Mouse (Mus musculus): Measurements from ENCODE around the gene B230104I21Rik.

The B230104I21Rik gene

DNA sequence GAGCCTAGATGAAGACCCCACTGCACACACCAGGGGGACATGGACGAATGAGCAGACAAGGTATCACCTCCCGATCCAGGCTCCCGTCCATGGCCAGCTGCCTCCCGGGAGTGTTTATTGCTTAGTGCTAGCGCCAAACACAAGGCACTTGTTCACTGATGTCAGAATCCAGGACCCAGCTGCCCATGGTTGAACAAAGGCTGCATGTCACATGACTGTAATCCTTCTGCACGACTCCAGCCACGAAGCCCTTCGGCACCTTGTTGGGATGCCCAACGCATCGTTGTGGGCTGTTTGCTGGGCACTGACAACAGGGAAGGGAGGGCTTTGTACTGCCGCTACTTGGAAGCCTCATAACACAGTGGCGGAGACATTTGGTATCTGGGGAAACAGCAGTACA is at the start of gene B230104I21Rik:
Gene B230104I21Rik, plus strand, starts transcription at position 367 of the 400 bp plus-strand sequence.
- DNase-seq (ENCODE audit: low spot score): peak; percentile 11

DNA sequence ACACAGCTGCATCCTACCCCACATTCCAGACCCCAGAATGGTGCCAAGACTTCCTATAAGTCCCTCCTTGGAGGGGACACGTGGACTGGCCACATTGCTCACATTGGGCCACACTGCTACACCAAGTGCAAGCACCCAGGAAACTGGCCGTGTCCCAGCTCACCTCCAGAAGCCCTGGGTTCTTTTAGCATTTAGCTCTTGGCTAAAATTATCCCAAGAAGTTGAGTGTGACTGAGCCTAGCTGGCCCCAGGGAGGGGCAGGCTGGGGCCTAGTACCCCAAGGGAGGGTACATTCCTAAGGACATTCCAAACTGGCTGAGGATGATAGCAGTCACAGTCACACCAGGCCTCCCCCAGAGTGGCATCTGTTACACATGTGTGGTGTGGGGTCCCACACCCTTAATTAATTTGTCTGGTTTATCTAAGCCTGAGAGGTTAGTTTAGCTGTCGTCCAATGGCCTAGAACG is 42.2 kb upstream of the B230104I21Rik start:
- no peak for DNase-seq (ENCODE audit: low spot score)

DNA sequence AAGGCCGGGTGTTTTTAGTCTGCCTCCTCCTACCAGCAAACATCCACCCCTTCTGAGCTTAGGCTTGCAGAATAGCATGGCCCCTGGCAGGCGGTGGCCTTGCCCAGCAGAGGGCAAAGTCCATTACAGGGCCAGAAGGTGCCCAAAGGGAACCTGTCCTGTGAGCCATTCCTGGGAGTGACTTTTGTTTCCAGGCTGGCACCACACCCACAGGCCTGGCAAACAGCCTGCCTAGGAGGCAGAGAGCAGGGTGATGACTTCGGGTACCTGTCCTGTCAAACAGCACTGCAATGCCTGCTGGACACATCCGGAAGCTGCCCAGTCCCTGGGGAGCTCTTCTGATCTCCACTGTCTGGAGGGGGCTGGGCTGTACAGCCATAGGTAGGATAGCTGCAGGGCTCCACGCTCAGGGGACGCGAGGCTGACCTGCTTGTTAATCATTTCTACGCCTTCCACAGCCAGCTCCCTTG is 41.6 kb upstream of the B230104I21Rik start:
- DNase-seq (ENCODE audit: low spot score): no peak

DNA sequence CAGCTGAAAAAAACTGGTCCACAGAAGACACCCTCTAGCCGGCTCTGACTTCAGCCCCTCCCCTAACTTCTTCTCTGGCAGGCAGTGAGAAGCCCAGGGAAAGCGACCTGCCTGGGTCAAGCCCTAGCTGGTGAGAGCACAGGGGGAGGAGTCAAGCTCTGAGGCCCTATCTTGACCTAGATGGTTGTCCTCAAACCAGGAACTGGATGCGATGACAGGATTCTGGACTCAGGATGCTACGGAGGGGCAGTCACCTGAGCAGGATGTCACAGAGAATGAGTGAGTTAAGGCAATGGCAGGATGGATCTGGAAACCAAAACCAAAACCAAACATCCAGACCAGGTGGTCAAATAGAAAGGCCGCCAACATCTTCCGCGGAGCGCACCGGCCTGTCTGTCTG is 38.2 kb upstream of the B230104I21Rik start:
- DNase-seq (ENCODE audit: low spot score): no peak

DNA sequence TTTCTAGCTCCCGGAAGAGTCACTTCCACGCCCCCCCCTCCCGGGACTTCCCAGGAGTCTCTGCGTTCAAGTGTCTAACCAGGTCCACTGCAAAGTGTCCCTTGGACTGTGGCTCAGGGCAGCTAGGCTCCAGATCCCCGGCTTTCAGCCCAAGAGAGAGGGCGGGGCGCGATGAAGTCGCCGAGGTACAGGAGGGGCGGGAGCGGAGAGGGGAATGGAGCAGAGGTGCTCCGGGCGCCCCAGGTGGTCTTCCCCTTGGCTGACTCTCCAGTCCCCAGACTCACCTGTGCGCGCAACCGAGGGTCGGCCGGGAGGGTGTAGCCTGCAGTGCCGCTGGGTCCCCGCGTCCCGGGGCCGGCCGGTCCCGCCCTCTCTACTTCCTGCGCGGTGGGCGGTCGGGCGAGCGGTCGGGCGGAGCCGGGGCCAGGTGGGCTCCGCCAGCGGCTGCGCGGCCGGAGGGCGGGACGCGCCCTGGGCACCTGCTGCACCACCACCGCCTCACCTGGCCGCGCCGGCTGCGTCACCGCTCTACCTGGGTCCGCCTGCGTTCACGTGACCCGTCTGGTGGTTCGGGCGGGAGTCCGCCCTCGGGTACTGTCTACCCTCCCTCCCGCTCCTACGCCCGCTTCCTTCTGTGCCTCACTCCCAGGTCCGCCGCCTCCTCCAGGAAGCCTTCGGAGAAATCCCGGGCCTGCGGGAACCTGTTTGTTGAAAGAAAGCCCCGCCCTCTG is 36.2 kb upstream of the B230104I21Rik start:
- no peak for DNase-seq (ENCODE audit: low spot score)

DNA sequence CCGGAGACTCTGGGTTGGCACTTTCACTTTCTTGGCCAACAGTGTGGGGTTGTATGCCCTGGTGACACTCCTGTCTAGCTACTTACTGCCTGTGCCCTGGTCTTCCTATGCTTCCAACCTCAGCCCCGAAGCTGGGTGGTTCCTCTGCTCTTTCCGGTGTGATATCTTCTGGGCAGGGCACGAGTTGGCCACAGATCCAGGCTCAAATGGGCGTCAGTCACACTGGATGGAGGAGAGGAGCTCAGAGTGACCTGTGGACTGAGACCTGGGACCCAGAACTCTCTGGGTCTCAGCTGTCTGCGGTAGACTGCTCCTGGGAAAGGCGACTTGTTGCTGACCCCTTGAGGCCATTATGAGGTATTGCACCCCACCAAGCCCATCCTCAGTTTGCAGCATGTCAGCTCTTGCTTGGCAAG is 34.5 kb upstream of the B230104I21Rik start, which contains the start of gene Arhgef16:
Gene Arhgef16, minus strand, starts transcription at position 211 of the 416 bp plus-strand sequence.
- no peak for DNase-seq (ENCODE audit: low spot score)

DNA sequence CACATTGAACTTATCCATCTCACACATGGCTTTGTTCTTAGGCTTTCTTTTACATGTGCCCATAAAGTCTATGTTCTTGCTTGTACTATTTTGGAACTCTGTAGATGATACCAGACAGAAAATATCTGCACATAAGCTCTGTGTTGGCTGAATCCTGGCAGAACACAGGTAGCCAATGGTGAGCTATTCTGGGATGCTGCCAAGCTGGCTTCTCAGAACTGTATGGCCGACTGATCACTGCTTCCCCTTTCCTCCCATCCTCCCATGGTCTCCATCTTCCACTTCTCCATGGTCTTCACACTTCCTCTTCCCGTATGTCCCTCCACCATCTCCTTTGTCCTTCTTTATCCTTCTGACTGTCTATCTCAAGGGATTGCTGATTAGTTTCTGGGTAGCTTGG is 26.8 kb upstream of the B230104I21Rik start:
- no peak for DNase-seq (ENCODE audit: low spot score)

DNA sequence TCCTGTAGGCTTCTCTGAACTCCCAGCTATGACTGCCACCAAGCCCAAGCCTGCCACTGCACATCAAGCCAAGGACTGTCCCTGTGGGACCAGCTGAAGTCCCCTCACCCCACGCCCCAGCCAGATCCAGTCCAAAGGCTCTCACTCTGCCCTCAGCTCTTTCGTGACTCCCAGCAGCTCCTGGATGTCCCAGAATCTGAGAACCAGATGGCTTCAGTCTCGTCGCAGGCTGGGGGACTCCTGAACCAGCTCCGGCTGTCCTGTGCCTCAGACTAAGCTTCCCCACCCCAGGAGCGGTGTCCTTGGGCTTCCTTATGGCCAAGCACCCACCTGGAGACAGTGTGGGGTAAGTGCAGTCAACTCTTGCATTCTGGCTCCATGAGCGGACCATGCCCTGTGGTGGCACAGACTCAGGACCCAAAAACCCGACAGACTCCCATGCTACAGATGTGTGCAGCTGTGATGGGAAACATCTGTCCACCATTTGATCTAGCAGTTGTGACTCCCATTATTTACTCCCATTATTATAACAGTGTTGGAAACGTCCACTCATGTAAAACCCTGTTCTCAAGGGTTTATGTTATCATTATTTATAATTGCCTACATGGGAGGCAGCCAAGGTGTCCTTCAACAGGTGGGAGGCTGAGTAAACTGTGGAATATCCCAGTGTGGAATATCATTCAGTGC is 25.2 kb upstream of the B230104I21Rik start:
- no peak for DNase-seq (ENCODE audit: low spot score)

DNA sequence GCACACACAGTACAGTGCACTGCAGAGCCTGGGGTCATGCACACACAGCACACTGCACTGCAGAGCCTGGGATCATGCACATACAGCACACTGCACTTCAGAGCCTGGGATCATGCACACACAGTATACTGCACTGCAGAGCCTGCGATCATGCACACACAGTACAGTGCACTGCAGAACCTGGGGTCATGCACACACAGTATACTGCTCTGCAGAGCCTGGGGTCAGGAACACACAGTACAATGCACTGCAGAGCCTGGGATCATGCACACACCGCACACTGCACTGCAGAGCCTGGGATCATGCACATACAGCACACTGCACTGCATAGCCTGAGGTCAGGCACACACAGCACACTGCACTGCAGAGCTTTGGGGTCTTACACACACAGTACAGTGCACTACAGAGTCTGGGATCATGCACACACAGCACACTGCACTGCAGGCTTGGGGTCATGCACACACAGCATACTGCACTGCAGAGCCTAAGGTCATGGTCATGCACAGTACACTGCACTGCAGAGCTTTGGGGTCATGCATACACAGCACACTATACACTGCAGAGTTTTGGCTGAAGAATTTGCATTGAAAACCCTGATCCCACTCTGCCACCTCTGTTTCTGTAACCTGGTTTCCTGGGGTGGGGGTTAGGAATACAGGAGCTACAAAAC is 23.6 kb upstream of the B230104I21Rik start:
- no peak for DNase-seq (ENCODE audit: low spot score)

DNA sequence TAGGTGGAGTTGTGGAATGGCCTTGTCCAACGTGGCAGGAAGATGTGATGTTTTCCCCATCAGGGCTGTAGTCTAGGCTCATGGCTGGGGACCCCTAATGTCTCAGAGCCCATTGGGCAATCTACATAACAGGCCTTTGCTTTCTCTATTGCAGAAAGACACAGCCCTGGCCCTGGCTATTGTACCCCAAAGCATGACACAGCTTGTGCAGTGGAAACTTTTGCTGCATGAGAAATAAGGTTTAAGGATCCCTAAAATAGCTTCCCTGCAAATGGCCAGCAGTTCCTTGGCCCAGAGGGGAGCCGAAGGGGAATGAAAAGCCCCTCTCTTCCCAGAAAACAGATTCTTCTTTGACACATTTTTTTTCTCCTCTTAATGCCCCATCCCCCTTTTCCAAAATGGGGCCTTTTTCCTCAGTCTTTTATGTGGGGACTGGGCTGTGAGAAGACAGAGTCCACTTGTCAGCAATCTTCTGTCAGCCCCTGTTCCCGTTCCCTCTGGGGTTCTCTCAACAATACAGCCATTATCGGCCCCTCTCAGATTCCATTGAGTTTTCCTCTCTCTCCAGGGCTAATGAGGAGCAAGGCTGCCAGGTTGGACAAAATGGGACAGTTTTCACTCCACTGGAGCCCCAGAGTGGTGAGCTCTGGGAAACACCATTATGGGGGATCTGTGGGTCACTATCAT is 22.8 kb upstream of the B230104I21Rik start:
- DNase-seq (ENCODE audit: low spot score): no peak

DNA sequence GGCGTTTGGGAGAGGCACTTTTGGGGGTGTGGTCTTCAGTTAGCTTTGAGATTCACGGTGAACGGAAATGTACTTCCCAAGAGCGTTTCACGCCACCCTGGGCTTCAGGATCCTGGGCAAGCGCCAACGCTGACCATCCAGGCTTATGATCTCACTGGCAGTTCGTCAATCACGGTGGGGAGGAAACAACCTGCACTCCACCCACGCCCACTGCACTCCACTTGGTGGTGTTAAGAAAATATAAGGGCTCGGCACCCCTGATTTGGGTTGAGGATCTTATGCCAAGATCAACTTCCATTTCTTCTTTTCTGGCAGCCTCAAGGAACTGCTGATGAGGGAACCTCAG is 22.3 kb upstream of the B230104I21Rik start:
- DNase-seq (ENCODE audit: low spot score): no peak

DNA sequence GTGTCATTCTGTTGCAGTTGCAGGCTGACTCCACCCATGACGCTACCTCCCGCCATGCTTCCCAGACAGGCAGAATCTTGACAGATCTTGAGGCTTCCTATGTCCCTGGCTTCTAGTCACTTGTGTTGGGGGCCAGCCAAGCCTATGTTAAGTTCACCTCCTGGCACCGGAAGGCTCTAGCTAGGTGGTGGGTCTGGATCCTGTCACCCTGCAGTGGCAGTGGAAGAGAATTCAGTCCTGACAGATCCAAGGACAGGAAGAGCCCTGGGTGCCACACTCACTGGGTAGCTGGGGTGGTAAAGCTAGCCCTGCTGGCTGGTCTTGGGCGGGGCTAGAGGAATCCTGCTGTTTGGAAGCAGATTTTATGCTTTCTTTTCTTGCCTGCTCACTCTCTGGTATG is 10.5 kb upstream of the B230104I21Rik start:
- no peak for DNase-seq (ENCODE audit: low spot score)

DNA sequence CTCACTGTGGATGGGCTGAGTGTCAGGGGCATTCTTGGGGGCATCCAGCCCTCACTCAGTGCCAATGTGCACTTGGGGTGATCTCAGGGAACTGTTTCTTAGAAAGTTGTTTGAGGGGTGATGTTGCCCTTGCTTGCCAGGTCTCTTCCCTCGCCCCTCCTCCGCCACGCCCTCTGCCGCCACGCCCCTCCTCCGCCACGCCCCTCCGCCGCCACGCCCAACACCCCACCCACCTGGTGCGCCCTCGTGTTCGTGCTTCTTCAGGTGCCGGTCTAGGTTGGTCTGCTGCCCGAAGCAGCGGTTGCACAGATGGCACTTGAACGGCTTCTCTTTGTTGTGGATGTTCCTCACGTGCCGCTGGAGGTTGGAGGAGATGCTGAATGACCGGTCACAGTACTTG is 7.5 kb upstream of the B230104I21Rik start:
- DNase-seq (ENCODE audit: low spot score): no peak

DNA sequence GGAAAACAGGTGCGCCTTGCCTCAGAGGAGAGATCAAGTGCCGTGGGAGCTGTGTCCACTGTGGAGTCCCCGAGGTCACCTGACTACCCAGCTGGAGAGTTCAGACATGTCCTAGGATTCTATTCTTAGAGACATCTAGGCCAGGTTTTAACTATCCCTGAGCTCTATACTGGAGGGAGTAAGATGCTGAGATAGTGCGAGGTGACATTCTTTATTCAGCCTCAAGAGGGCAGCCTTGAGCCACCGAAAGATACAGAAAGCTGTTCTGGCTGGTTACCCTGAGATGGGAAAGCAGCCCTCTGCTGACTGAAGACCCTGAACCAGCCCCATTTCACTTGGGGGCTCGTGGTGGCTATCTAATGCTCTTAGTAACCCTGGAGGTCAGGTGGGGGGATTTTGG is 7.1 kb upstream of the B230104I21Rik start:
- DNase-seq (ENCODE audit: low spot score): peak; percentile 85

DNA sequence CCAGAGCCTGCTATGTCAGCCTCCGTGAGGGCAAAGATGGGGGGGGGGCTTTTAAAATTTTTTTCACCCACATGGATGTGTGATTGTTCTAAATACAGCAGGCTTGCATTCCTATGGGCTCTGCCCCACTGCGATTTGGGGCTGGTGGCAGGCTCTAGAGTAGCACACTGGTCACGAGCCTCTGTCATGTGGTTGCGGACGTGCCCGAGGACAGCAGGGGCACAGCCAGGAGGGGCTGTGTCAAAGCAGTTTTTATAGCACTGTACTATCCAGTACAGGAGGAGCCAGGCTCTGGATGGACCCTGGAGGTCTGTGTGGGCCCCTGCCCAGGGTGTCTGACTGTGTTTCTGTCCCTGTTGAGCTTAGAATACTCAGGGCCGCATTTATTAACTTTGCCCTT is 5.9 kb upstream of the B230104I21Rik start:
- DNase-seq (ENCODE audit: low spot score): no peak

DNA sequence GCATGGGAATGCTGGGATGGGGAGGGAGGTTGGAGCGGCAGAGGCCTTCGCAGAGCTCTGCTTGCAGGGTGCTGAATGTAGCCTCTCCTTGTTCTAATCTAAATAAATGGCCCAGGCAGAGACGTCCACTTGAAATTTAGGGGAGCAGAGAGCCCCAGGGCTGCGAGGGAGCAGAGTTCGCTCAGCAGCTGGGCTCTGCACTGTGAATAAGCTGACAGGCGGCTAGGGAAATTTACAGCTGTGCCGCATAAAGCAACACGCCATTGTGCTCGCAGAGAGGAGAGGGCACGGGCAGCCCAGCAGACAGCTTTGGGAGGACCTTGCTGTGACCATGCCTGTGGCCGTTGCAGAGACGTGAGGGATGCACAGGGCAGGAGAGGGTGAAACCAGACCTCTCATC is 4.7 kb upstream of the B230104I21Rik start:
- DNase-seq (ENCODE audit: low spot score): no peak

DNA sequence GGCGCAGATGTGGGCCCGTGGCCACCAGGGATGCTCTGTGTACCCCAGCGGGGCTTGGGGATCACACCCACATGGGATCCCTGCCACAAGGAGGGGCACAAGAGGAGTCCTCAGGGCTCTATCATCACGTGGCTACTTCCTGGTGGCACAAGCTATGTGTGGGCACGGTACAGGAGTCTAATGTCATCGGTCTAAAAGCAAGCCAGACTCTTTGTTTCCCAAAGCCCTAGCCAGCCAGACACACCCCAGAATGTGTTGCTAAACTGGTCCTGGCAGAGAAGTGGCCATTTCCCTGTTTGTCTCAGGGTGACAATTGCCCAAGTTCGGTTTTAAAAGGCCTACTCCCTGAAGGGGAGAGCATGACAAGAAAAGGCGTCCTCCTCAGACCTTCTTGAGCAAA is 2.6 kb upstream of the B230104I21Rik start:
- DNase-seq (ENCODE audit: low spot score): no peak

DNA sequence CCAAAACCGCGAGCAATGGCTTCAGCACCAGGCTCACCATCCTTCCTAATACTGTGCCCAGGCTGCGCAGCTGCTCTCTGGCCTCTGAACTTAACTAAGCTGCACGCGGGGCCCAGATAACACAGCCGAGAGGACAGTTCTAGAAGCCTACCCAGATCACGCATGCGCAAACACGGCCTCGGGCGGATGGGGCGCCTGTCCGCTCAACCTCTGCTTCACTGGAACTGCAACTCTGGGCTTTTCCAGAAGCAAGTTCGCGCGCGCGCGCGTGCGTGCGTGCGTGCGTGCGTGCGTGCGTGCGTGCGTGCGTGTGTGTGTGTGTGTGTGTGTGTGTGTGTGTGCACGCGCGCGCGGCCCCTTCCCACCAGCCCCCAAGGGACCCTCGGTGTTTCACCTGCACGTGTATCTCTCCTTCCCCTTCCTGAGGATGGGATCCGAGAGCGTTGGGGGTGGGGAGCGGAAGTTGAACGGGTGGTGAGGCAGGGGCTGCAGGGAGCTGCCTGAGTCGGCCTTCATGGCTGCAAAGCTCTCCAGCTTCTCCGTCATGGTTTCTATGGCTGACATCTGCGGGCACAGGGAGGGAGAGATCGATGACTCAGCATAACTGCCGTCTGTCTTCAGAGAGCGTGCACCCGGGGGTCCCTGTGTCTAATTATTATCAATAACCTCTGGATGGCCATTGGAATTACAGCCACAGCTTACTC is 1.1 kb upstream of the B230104I21Rik start:
- DNase-seq (ENCODE audit: low spot score): no peak

DNA sequence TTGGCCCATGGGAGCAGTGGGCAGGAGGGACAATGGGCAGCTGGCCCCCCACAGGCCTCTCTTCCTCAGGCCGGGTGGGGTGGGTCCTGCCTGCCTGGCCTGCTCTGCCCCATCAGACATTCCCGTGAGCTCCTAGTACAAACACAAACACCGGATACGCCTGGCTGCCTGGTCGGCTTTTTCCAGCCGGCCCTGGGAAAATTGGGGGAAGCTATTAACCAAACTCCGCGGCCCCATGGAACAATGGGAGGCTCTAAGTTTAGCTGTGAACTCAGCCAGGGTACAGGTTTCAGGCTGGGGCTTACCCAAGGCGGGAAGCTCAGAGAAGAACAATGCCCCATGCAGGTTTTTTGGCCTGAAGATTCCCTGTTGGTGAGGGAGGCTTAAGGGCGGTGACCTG is 723 bp downstream of the B230104I21Rik start:
- no peak for DNase-seq (ENCODE audit: low spot score)

DNA sequence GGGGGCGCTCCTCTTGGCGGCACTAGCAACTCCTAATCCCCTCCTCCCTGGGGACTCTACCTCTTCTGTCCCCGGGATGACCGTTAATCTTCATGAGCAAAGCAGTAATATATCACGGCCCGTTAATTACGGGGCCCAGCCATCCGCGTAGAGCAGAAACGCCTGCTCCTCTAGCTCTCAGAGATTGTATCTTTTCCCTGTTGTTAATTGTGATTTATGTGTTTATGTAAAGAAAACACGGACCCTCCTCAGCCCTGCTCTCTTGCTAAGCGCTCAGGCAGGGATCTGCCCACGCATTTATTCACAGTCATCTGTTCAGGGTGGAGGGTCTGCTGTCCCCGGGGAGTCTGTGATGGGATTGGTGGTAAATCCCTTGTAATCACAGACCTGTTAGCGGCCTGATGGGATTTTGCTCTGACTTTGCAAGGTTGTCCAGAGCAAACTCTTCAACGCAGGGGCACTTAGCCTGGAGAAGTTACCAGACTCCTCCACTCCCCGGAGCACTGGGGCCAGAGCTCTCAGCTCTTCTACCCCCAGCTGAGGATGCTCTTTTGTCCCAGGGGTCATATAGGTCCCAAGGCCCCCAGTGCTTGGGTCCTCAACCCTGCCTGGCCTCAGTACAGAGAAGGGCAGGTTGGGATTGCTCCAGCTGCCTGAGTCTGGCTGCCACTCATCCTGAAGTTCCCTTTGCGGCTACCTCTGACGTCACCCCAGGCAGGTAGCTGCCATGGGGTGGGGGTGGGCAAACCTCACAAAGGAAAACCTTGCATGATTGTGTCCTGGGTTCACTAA is 11.0 kb downstream of the B230104I21Rik start:
- DNase-seq (ENCODE audit: low spot score): no peak

All from layer of hippocampus, adult 9-10 months (tissue).